Mouse (Mus musculus) liver (tissue): ENCODE data around the gene Gcsam.

ENCODE experiments used
- DNase-seq: peaks from one replicate; pipeline ENCODE4 v3.0.0-alpha.2; 2020; ENCODE audit warnings: mixed read lengths

The Gcsam gene

GRCm38 (mm10) chr16:45653009-45653933, 43.1 kb downstream of the Gcsam start:
- no peak for DNase-seq

- DNase-seq, result peak; percentile 37
Measured at GRCm38 (mm10) chr16:45653934-45654332, 43.8 kb downstream of the Gcsam start, which contains the start of gene BC016579. Gene BC016579, minus strand, starts transcription at chr16:45654068.

- DNase-seq, result no peak
Measured at GRCm38 (mm10) chr16:45654465-45654864, 44.3 kb downstream of the Gcsam start.

GRCm38 (mm10) chr16:45657574-45658159, 47.5 kb downstream of the Gcsam start:
- no peak for DNase-seq

GRCm38 (mm10) chr16:45658248-45658647, 48.1 kb downstream of the Gcsam start:
- DNase-seq, result no peak

- no peak for DNase-seq
Measured at GRCm38 (mm10) chr16:45659596-45659995, 49.4 kb downstream of the Gcsam start.

- no peak for DNase-seq
Measured at GRCm38 (mm10) chr16:45662381-45662780, 52.2 kb downstream of the Gcsam start.

- DNase-seq, result peak; percentile 23
Measured at GRCm38 (mm10) chr16:45666136-45666535, 56.0 kb downstream of the Gcsam start.

GRCm38 (mm10) chr16:45668178-45668577, 58.0 kb downstream of the Gcsam start:
- no peak for DNase-seq

GRCm38 (mm10) chr16:45670005-45670404, 59.8 kb downstream of the Gcsam start:
- no peak for DNase-seq
